Mouse (Mus musculus): ENCODE measurements around the gene Rad50. TPM values are rescaled to one million over a fixed set of nuclear protein-coding genes. Genes with fewer than 3 reads are reported as not detected.

Gene Rad50
- total RNA-seq, 2 experiments from 2014 or later: 4.1 to 5.2 TPM

DNA sequence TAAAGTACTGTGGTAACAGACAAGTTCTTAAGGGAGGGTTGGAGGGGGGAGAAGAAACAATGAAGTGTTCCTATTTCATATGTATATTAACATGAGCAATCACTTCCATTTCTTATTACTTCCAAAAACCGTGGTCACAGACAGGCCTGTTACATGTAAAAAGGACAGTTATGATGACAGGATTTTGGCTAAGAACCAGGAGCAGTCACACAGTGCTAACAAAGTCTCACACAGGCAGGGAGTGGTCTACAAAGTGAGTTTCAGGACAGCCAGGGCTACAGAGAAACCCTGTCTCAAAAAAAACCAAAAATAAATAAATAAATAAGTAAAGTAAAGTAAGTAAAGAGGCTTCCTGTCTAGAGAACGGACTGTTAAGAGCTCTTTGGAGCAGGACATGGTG lies 24.9 kb downstream of the Rad50 start:
- H3K4me3 ChIP-seq: no peak overlapping the region
- no peak overlapping the region for H3K27ac ChIP-seq
- intact Hi-C loops (cut with DNase I): no loop called here
- TF ChIP-seq CTCF (IDR thresholded peaks at IDR 0.05): no peak
- DNase-seq: no peak

DNA sequence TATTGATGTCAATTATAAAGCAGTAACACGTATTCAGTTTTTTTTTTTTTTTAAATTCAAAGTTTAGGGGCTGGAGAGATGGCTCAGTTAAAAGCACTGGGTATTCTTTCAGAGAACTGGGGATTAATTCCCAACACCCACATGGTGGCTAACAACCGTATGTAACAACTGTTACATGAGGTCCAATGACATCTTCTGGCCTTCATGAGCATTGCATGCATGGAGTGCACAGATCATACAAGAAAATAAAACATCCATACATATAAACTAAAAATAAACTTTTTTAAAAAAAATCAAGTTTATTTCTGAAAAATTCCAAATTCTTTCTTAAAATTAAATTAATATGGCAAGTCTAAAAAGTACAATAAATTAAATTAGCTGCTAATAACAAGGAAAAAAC lies 25.4 kb downstream of the Rad50 start:
- no peak for DNase-seq
- H3K27ac ChIP-seq: no peak overlapping the region
- no peak overlapping the region for H3K4me3 ChIP-seq
- no peak for TF ChIP-seq CTCF (IDR thresholded peaks at IDR 0.05)
- intact Hi-C loops (cut with DNase I): no loop called here

- Histone ChIP-seq H3K27ac (peak overlapping the region; percentile 35; the same call in 1 of the 2 replicates), H3K4me3 (no peak overlapping the region)
- TF ChIP-seq CTCF (IDR thresholded peaks at IDR 0.05): no peak
- intact Hi-C loops (cut with DNase I): no loop called here
- DNase-seq: no peak
Measured at GRCm38 (mm10) chr11:53680141-53680540, 27.0 kb downstream of the Rad50 start.

DNA sequence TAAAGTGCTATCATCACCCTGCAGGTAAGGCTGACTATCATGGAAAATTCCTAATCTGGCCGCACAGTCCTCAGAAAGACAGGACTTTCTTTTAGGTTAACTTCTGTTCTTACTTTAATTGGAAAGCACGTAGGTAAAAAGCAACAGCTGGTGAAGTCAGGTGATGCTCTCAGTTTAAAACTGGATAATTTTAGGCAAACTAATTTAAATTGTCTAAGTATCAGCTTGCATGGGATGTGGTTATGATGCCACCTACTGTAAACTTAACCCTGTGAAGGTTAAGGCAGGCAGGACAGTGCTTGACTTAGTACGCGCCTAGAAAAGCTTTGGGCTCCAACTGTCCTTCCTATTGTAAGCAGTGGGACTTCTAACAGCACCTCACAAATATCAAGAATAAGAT lies 35.7 kb downstream of the Rad50 start:
- no peak for TF ChIP-seq CTCF (IDR thresholded peaks at IDR 0.05)
- no peak overlapping the region for H3K4me3 ChIP-seq
- H3K27ac ChIP-seq: no peak overlapping the region
- DNase-seq: no peak
- intact Hi-C loops (cut with DNase I): no loop called here

DNA sequence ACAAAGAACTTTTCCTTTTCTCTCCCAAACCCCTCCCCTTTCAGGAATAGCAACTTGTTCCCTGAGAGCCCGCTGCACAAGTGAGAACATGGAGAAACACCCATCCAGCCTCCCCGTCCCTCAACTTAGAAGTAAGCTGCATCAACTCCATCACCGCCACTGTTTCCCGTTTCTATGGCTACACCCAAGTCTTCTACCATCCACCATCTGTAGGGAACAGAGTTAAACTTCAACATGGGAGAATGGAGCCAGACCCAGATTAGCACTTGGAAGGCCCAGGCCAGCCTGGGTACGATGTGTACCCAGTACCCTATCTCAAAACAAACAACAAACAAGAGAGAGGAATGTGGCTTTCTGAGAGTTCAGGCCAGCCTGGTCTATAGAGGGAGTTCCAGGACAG lies 43.0 kb downstream of the Rad50 start:
- H3K4me3 ChIP-seq: no peak overlapping the region
- TF ChIP-seq CTCF (IDR thresholded peaks at IDR 0.05): no peak
- intact Hi-C loops (cut with DNase I): no loop called here
- no peak overlapping the region for H3K27ac ChIP-seq
- DNase-seq: no peak

- no peak for DNase-seq
- Histone ChIP-seq H3K4me3 (no peak overlapping the region), H3K27ac (no peak overlapping the region)
- intact Hi-C loops (cut with DNase I): no loop called here
- no peak for TF ChIP-seq CTCF (IDR thresholded peaks at IDR 0.05)
Measured at GRCm38 (mm10) chr11:53662794-53663674, 44.1 kb downstream of the Rad50 start.

GRCm38 (mm10) chr11:53657828-53658227 lies 49.3 kb downstream of the Rad50 start:
- Histone ChIP-seq H3K4me3 (no peak overlapping the region), H3K27ac (no peak overlapping the region)
- TF ChIP-seq CTCF (IDR thresholded peaks at IDR 0.05): no peak
- intact Hi-C loops (cut with DNase I): no loop called here
- no peak for DNase-seq

DNA sequence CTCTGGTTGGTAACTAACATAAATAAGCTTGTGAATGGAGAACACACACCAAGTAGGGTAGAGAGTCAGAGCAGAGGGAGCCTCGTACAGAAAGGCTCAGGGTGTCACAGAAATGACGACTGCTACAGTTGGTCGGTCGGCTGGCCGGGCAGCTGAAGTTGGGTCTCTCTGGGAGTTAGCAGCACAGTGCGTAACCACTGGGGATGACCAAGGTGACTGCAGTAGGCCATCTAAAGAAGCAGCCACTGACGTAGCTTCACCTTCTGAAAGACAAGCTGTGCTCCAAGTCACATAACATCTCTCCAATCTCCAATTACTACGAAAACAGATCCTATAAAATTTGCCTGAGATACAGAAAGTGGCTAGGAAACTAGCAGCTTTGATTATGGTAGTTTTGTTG lies 49.7 kb downstream of the Rad50 start:
- no peak for TF ChIP-seq CTCF (IDR thresholded peaks at IDR 0.05)
- no peak overlapping the region for H3K27ac ChIP-seq
- intact Hi-C loops (cut with DNase I): no loop called here
- no peak overlapping the region for H3K4me3 ChIP-seq
- no peak for DNase-seq

DNA sequence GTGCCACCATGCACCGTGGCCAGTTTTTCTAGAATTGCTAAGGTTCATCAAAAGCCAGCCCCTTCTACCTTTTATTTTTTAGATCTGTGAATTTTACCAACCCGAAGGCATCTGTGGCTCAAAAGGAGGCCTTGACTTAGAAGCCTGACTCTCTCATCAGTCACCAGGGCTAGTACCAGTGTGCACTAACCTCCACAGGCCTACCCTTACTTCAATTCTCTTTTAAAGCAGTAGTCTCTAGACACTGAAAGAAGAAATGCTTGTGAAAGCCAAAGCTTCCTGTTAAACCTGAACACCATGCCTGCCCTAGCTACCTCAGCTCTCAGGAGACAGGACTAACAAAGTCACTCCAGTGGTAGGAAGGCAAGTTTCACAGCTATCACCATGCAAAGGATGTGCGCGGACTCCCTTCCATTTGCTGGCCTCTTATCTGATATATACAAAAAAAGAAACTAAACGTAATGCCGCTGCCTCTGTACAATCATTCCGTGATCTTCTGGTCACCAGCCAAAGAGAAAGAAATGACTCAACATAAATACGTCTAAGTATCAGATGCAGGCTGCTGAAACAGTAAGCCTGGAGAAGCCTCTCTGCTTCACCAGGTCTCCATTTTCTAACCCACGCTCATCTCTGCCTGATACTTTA lies 50.4 kb downstream of the Rad50 start:
- no peak for TF ChIP-seq CTCF (IDR thresholded peaks at IDR 0.05)
- Histone ChIP-seq H3K27ac (no peak overlapping the region), H3K4me3 (no peak overlapping the region)
- intact Hi-C loops (cut with DNase I): no loop called here
- no peak for DNase-seq

GRCm38 (mm10) chr11:53655043-53655442 lies 52.1 kb downstream of the Rad50 start:
- no peak overlapping the region for H3K4me3 ChIP-seq
- TF ChIP-seq CTCF (IDR thresholded peaks at IDR 0.05): no peak
- H3K27ac ChIP-seq: no peak overlapping the region

DNA sequence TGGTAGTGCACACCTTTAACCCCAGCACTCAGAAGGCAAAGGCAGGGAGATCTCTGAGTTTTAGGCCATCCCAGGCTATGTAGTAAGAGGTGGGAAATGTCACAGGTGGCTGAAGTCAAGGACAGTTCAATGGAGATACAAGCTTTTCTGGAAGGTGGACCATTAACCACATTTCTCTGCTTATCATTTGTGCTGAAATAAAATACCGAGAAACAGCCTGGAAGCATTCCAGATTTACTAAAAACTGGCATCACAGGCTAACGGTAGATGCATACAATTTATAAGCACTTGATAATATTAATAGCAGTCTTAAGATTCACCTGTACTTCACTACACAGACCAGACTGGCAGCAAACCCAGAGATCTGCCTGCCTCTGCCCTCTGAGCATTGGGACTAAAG lies 54.7 kb downstream of the Rad50 start:
- intact Hi-C loops (cut with DNase I): no loop called here
- H3K4me3 ChIP-seq: no peak overlapping the region
- no peak for TF ChIP-seq CTCF (IDR thresholded peaks at IDR 0.05)
- DNase-seq: no peak
- H3K27ac ChIP-seq: no peak overlapping the region

More at GRCm38 (mm10) chr11:53655043-53655442, 52.1 kb downstream of the Rad50 start:
- no peak for DNase-seq
- intact Hi-C loops (cut with DNase I): no loop called here

GRCm38 (mm10) chr11:53651441-53651840 lies 55.7 kb downstream of the Rad50 start:
- H3K27ac ChIP-seq: no peak overlapping the region
- no peak overlapping the region for H3K4me3 ChIP-seq
- no peak for DNase-seq
- intact Hi-C loops (cut with DNase I): no loop called here
- no peak for TF ChIP-seq CTCF (IDR thresholded peaks at IDR 0.05)

DNA sequence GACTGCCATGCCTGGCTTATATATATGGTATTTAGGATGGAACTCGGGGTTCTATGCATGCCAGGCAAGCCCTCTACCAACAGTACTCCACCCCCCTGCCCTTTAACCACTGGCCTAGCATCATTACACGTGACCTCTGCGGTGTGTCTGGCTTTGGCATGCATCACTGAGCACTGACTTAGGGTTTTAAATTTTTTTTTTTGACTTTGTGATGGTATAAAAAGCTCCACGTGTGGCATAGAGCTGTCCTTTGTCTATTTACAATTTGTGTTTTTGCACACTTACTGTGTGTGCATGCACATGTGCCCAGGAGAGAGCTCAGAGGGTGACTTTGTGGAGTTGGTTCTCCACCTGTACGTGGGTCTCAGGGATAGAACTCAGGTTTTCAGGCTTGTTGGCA lies 63.1 kb downstream of the Rad50 start:
- Histone ChIP-seq H3K27ac (no peak overlapping the region), H3K4me3 (no peak overlapping the region)
- intact Hi-C loops (cut with DNase I): no loop called here
- no peak for TF ChIP-seq CTCF (IDR thresholded peaks at IDR 0.05)
- no peak for DNase-seq

Measured in gastrocnemius, adult 2 months (tissue).